Mouse (Mus musculus) heart, adult 18-20 months (tissue): ENCODE measurements around the gene A530084C06Rik. TPM values are rescaled to one million over a fixed set of nuclear protein-coding genes. Genes with fewer than 3 reads are reported as not detected.

ENCODE experiments used
- DNase-seq, 2 experiments: peaks; one replicate each; pipeline ENCODE4 v3.0.0; 2021 to 2022; ENCODE audit warnings: mixed read lengths in 1 of 2
- long read RNA-seq, 2 experiments: library from polyadenylated mRNA; stranded (forward); transcript quantifications; one replicate each; pipeline ENCODE4 v2.0.0; 2021
- total RNA-seq, 2 experiments: library from RNA; stranded (reverse); gene quantifications; 2 replicates each; pipeline ENCODE4 v1.2.3; 2021

The A530084C06Rik gene
- total RNA-seq, result not detected
- long read RNA-seq, experiment 1, result 0 reads
- long read RNA-seq, experiment 2, result 0 reads

DNA sequence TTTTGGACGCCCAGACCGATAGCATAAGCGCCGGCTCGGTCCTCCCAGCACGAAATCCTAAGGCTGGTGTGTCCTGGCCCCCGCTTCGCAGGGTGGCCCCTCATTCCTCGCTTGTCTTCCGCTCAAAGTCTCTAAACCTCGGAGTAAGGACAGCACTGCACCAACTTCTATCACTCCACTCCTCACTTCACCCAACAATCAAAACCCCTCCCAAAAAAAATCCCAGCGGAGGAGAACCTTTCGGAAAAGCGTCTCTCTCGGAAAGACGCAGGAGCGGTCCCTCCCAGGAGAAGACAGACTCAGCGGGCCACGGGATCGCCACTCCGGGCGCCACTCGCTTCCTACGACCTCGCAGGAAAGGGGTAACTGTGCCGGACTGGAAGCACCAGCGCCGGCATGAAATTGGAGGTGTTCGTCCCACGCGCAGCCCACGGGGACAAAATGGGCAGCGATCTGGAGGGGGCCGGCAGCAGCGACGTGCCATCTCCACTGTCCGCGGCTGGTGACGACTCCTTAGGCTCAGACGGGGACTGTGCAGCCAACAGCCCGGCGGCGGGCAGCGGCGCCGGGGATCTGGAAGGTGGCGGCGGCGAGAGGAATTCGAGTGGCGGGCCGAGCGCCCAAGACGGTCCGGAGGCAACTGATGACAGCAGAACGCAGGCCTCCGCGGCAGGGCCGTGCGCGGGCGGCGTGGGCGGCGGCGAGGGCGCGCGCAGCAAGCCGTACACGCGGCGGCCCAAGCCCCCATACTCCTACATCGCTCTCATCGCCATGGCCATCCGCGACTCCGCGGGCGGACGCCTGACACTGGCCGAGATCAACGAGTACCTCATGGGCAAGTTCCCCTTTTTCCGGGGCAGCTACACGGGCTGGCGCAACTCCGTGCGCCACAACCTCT lies at the start of gene A530084C06Rik:
Gene A530084C06Rik, minus strand, starts transcription at position 813 of the 898 bp plus-strand sequence.
- peak; percentile 10 to 48 for DNase-seq

DNA sequence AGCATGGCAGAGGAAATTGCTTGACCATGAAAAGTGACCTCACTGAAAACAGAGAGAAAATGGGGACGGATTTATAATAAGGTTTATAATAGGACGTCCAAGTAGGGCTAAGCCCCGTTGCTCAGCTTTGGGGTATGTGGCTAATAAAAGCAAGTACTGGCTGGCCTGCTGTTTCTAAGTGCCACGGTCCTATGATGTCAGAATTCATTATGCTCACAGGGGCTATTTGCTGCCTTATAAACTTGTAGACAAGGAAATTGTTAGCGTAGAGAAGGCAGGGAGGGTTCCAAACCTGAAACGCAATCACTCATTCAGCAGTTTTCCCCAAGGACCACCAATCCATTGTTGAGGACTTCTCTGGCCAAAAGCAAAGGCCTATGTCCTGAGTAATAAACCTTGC lies 44.8 kb upstream of the A530084C06Rik start:
- DNase-seq, result no peak

GRCm38 (mm10) chr13:31599576-31599975 lies 40.4 kb upstream of the A530084C06Rik start:
- DNase-seq, result no peak

DNA sequence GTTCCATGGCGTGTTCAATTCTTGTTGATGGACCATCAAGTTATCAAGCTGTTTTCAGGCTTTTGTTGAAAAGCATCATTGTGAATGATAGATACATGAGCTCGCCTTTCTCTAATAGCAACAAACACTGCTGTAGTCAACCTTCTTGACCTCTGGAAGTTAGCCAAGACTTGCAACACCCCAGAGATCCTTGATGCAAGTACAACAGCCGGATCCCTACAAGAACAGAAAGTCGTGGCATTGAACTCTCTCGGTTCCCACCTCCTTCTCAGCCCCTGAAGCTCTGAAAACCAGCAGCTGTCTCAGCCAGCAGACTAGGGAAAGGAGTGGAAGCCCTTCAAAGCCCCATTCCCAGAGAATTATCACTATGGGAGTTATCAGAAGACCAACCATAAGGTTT lies 28.2 kb upstream of the A530084C06Rik start:
- DNase-seq, result no peak

DNA sequence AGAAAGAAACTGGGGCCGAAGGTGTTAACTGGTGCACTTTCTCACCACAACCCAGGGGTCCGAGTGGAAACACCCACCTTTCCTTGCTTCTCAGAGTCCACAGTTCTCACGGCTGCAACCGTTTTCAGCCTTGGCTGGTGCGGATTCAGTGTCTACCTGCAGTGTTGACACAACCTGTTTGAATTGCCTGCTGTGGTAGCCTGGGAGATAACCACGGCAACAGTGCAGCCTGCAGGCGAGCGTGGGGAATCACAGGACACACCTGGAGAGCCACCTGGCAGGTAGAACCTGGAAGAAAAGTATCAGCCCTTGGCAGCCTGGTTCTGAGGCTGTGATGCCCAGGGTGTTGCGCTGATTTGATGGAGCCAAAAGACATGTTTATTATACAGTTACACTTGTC lies 20.7 kb upstream of the A530084C06Rik start:
- no peak for DNase-seq

- no peak for DNase-seq
These were observed 19.3 kb upstream of the A530084C06Rik start for GRCm38 (mm10) chr13:31578389-31578788.

GRCm38 (mm10) chr13:31577576-31577975 lies 18.4 kb upstream of the A530084C06Rik start:
- DNase-seq, result no peak

DNA sequence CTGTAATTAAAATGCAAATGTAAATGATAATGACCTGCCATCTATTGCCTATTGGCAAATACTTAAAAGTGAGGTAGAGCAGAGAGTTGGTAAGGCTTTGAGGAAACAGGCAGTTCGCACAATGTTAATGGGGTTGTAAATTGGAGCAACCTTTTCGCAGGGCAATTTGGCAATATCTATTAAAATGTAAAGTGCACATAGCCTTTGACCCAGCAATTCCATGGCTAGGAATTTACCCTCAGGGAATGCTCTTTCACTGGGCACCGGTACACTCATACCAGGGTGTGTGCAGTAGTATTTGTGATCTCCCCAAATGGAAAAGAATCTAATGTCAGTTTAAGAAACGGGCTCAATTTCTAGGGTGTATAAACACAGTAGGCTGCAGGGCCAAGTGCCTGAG lies 17.6 kb upstream of the A530084C06Rik start:
- no peak for DNase-seq

DNA sequence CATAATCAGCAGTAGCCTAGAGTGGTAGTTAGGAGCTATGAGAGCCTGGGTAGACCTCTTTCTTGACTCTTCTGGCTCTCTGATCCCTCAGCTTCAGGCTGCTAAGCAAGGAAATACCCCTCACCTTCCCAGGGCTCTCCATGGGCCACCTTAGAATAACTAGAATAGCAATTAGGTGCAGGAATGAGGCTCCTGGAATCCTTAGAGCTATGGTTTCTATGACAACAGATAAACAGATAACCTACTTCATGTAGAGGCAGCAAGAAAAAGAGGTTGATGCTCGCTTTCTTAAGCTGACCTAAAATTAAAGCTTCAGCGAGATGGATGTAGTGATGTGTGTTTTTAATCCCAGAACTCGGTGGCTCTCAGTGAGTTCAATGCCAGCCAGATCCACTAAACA lies 15.5 kb upstream of the A530084C06Rik start:
- no peak for DNase-seq

DNA sequence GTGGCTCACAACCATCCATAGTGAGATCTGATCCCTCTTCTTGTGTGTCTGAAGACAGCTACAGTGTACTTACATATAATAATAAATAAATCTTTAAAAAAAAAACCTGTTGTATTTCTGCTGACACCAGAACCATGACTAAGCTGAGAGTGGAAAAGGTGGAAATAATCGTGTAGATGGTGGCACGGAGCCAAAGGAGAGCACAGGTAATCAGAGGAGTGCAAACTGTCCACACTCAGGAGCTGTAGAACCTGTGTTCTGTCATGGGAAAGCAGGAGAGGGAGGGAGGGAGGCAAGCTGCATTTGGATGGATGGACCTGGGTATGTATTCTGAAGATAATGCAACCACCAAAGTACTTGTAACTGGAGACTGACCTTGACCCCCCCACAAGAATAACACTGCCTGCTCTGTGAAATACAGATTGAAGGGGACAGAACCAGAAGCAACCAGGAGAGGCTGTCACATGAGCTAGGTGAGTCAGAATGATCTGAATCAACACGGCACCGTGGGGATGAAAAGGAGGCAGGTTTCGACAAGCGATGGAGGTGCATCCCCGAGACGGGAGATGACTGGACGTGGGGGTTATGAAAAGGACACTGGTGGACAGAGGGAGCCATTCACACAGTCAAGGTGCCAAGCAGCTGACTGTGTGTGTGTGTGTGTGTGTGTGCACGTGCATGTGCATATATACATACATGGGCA lies 13.8 kb upstream of the A530084C06Rik start:
- DNase-seq, result no peak

DNA sequence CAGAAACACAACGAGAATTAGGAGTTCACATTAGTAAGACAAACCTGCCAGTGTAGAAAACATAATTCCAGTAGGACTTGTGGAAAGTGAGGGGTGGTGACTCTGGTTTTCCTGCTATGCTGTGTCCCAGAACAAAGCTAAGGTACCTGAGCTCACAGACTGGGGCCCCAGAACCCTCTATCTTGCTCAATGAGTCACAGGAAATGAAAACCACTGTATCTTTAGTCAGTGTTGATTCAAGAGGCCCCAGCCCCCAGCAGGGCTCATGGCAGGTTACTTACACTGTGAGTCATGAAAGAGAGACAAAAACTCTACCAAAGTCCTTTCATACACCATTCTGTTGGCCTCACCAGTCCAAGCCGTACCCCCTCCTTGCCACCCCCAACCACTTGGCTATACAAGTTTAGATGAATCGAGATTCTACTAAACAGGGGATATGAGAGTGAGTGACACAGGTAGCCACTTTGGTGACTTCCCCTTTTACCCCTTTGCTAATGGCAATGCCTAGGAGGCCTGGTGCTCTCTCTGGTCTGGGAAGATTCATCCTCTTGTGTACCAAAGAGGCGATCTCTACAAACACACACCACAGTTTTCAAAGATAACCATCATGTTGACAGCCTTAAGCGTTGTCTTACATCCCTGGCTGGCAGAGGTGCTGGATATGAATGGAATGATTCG lies 8.6 kb upstream of the A530084C06Rik start:
- no peak for DNase-seq

DNA sequence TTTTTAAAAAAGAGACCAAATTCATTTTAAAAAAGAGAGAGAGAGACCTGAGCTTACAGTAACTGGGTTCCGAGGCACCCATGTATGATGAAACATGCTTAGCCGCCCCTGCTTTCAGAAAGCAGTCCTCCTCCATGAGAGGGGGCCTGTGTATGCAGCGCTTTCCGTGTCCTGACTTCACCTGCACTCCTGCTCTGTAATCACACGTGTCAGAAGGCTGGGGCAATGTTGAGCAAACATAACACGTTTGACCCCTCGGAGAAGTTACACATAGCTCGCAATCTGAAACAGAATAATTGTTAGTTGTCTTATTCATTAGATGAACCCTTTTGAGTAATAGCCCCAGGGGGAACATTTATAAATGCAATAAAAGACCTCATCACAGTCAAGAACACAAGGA lies 8.0 kb upstream of the A530084C06Rik start:
- no peak for DNase-seq

GRCm38 (mm10) chr13:31564394-31564793 lies 5.3 kb upstream of the A530084C06Rik start:
- peak in 1 of 2 experiments; percentile 8 for DNase-seq

GRCm38 (mm10) chr13:31559419-31560144 lies 449 bp upstream of the A530084C06Rik start:
- peak; percentile 48 to 63 for DNase-seq

DNA sequence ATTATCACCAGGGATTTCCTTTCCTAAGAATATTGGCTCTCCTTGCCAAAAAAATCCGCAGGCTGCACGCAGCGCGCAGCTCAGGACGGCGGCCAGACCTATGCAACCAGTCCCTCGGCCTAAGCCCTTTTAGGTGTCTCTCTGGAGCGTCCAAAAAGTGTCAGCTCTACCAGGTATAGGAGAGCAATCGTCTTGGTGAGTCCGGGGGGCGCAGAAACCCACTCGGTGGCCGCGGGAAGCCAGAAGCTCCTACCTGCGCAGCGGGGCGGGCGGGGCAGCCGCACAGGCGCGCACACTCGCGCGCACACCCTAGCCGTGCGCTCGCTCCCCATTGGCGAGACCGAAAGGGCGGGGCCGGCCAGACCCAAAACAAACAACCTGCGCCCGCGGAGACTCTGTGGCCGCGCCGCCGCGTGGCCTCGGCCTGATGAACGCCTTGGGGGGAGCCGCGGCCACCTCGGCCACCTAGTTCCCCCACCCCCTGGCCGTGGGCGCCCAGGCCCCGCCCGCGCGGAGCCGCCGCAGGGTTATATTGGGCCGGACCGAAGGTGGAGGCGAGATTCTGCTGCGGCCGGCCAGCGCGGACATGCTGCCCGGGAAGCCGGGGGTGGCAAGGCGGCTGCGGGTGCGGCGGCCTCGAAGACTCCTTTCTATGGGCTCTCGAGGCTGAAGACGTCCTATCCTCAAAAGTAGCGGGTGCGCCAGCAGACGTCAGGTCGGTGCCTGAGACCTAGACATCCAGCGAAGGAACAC lies 1.2 kb downstream of the A530084C06Rik start:
- DNase-seq, result peak; percentile 55 to 67

DNA sequence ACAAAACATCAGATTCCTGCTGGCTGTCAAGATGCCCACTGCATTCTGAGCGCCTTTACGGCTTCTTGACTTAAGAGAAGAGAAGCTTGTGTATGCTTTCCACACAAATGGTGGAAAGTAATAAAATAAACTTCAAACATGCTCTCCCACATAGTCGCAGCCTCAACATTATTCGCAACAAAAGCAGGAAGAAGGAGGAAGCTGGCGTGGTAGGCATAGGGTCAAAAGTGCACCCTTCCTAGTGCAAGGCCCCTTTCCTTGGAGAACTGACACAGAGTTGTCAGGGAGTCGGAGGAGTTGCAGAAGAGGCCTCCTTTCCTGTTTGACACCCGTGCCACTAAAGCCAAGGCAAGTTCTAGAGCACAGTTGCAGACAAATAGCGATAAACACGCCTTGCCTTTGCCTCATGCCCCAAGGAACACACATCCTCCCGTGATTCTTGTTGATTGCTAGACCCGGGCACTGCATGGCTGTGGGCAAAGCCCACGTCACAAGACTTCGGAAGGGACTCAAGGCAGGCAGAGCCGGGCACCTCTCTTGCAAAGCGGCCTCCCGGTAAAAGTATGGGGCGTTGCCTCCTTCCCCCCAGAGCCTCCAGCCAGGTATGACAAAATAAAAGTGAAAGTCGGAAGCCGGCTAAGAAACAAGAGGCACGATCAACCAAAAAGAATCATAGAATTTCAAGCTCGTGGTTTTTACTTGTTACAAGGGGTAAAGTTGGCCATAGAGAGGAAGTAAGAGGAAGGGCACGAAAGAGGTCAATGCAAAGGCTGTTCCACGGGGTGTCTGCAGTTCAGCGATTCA lies 2.0 kb downstream of the A530084C06Rik start:
- peak in 1 of 2 experiments; percentile 2 for DNase-seq

DNA sequence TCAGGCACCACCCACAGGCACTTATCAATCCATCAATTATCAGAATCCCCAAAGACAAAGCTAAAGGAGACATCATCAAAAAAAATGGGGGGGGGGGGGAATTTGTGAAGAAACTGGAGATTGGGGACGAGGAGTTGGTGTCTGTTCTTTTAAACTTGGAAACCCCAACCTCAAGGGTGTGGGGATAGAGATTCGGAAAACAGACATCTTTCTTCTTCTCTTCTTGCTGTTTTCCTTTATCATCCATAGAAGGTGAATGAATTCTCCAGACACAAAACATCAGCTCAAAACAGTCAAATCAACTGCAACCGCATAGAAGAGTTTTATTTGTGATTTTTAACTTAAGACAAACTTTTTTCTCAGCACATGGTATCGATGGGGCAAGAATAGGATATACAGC lies 3.3 kb downstream of the A530084C06Rik start, which contains the start of gene Foxq1:
Gene Foxq1, plus strand, starts transcription at position 301 of the 400 bp plus-strand sequence.
- DNase-seq, result no peak

DNA sequence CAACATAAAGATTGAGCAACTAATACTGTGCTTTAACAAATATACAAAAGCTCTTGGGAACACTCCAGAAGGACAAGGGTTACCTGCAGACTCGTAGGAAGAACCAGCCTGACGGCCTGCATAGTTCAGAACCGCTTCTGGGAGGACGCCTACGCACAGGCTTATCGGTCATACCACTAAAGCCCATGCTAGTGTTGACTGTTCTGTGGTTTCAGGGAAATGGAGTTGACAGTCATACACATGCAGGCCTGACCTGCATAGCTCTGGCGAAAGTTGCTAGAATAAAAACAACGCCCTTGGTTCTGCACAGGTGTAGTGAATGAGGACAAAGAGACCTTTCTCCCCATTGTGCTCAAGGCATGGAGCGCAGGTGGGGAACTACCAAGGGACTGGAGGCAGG lies 11.5 kb downstream of the A530084C06Rik start:
- DNase-seq, result no peak

GRCm38 (mm10) chr13:31547204-31547603 lies 11.9 kb downstream of the A530084C06Rik start:
- DNase-seq, result no peak

DNA sequence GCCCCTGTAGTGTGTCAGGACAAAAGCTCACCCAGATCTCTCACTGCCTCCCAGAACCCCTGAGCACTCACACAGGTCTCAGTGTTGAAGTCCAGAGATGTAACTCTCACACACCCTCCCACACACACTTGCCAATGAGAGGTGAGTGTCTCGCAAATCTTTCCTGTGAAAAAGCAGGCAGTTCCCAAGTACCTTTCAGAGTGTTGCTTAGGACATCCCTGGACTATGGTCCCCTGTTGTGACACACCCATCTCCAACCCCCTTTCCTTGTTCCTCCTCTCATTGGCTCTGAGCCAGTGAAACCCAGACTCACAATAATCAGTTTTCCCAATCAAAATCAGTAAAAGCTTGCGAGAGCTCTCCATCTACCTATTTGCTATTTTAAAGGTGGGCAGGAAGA lies 12.3 kb downstream of the A530084C06Rik start:
- DNase-seq, result no peak
